Mouse (Mus musculus): ENCODE measurements at regions not wholly inside any gene's neighbourhood (a gene's known extent, or its start where the extent isn't known, plus 50 kb on each side); places are given as distances from the start of the nearest gene placed in this dataset.

DNA sequence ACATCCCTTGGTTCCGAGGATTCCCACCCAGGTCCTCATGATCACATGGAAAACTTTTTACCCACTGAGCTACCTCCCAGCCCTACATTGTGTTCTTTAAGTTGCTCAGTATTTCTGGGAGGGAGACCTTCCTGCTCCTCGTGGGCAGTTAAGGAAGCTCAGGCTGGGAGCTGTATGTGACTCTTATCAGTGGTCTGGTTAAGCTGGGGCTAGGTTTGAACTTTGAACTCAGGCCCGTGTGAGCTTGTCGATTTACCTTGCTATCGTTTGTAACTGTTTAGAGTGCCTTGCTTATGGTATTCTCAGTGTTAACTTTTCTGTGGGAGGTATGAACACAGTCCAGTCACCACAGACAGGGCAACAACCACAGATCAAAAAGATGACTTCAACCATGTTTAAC is 68.4 kb upstream of the Tpm1 start:
- no peak for DNase-seq (ENCODE audit: extremely low spot score, low spot score)

DNA sequence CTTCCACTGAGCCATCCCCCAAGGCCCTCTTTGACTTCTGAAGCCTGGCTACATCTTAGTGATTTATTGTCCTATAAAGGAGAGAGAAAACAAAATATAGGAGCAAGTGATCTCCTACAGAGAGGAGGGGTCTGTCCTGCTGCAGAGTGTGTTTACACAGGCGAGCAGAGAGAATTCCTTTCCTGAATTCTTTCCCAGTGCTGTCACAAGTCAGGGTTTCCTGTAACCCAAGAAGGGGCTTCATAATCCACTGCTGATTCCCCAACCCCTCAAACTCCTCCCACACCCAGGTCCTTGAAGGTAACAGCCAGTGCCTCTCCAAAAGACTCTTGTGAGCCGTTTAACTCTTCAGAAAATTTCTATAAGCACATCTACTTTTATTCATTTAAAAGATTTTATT is 66.8 kb upstream of the Tpm1 start:
- DNase-seq (ENCODE audit: extremely low spot score, low spot score) = peak; percentile 52

DNA sequence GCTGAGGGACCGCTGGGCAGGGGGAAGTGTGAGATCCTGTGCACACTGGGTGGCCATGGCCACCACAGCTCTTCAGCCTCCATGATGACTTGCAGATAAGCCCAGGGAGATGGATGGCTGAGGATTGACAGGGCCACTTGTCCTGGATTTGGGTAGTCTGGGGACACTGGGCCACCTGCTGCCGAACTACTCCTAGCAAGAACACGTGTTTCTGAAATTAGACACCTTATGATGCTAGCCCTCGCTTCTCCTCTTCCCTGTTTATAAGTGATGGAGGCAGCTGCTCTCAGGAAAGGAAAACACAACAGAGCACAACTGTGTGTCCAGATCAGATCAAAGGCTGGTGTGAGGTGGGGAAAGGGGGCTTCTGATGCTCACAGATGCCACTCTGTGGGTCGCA is 64.9 kb upstream of the Tpm1 start:
- peak; percentile 31 for DNase-seq (ENCODE audit: extremely low spot score, low spot score)

DNA sequence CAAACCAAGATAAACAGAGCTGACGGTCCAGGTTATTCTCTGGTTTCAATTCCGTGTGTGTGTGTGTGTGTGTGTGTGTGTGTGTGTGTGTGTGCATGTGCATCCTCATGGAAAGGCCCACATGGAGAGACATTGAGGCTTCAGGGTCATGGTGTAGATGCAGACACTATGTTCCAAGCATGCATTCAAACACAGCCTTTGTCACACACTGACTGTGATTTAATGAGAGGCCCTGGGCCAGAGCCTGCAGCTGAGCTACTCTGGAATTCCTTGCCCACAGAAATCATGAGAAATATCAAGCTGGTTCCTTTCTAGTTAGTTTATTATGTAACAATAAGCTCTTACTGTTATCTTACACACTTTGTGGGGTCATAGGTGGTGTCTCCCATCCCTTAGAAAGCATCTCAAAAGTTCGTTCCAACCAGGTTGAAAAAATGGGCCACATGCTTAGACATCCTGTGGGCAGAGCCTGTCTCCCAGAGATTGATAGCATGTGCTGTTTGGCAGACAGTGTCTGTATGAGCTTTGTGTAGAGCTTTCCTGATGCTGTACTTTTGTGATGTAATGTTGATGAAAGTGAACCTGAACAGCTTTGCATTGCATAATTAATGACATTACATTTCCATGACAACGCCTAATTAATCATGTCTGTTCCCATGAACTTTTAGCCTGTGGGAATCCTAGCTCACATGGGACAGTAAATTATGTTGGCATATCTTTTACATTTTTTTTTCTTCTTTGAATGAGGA is 62.8 kb upstream of the Tpm1 start:
- no peak for DNase-seq (ENCODE audit: extremely low spot score, low spot score)

GRCm38 (mm10) chr9:67107938-67108337 is 58.7 kb upstream of the Tpm1 start:
- DNase-seq (ENCODE audit: extremely low spot score, low spot score) = no peak

DNA sequence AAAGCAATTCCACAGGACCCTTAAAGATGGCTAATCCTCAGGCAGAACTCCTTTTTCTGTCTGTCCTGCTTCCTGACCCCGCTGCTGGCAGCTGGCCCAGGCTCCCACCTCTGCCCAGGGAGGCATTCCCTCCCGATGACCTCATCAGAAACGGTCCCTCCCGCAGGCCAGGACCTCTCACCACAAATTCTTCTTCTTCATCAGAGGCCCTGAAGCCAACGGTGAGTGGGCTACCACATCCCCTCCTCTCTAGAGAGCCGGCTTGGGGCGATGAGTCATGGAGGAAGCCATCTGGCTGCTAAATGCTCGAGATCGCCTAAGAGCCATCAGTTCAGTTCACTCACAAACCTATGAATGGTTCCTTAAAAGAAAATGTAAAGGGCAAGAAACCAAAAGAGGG is 56.7 kb upstream of the Tpm1 start:
- DNase-seq (ENCODE audit: extremely low spot score, low spot score) = no peak

GRCm38 (mm10) chr9:67105216-67105615 is 56.0 kb upstream of the Tpm1 start:
- DNase-seq (ENCODE audit: extremely low spot score, low spot score) = no peak

GRCm38 (mm10) chr9:67104616-67105015 is 55.4 kb upstream of the Tpm1 start:
- no peak for DNase-seq (ENCODE audit: extremely low spot score, low spot score)

DNA sequence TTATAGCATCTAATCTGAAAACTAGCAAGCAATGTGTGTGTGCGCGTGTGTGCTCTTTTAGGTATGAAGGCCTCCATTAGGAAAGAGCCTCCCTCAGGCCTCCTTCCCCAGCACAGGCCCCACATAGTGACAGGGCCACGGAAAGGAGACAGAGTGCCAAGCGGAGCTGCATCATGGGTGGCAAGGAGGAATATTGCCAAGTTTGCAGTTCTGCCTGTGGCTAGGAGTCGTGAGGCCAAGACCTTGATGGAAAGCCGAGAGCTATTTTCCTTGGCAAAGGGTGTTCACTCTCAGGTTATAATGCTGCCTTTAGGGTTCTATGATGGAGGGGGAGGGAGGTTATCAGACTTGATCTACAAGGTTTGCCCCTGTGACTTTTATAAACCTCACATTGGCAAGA is 53.4 kb upstream of the Tpm1 start:
- DNase-seq (ENCODE audit: extremely low spot score, low spot score) = no peak

DNA sequence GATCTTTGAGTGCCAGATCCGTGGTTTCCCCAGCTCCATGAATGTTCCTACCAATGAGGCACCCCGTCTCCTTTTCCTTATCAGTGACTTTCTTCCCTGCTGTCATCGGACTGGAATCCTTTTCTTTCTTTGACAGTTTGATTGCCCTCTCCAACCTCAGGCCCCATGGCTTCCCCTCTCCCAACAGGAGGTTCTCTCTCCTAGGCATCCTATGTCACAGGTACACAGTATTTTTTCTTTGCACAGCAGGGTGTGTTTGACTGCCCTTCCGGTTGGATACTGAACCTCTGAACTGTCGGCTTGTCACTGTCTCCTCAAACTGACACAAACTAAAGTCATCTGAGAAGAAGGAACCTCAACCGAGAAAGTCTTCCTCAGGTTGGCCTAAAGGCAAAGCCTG is 50.3 kb upstream of the Tpm1 start:
- no peak for DNase-seq (ENCODE audit: extremely low spot score, low spot score)
